Mouse (Mus musculus): ENCODE measurements around the gene Vgll4.

DNA sequence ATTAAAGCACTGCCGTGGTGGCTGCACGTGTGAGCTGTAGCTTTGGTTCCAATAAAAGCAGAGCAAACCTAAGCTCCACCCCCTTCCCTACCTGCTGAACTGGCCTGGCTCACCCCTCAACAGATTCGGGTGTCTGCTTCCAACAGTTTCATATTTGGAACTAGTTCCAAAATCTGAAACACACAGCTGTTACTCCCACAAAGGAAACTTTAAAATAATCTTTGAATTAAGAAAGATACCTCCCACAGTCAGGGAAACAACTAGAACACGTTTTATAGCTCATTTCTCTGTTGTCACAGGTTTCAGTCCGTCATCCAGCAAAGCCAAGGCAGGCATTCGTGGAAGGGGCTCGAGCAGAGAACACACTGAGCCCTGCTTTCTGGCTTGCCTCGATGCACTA, 23.9 kb upstream of the Vgll4 start:
- TF ChIP-seq POLR2A (IDR thresholded peaks at IDR 0.05; ENCODE audit: low read depth, low read length) (no peak), CTCF (IDR thresholded peaks at IDR 0.05; ENCODE audit: borderline replicate concordance, insufficient read depth, low read length) (no peak)
